Mouse (Mus musculus) WW6 (cell line): ENCODE measurements around the gene Clcc1.

Experiments
- DNase-seq: peaks from one replicate; pipeline ENCODE4 v3.0.0-alpha.2; 2013; ENCODE audit warnings: low read depth, low spot score

Clcc1 gene

DNA sequence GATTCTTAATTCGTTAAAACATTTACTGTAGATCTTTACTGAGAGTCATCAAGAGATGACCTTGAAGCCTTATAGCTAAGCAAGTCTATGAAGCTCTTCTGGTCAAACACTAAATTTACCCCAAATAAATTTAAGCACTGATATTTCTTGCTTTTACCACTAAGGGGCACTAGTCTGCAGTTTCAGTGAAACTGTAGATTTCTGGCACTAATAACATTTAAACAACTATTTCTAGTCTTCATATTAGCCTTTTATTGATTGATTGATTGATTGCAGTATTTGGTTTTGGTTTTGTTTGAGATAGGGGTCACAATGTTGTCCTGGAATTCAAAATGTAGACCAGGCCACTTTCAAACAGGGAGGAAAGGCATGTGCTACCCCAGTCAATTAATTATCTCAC, 47.5 kb downstream of the Clcc1 start:
- DNase-seq, result no peak

DNA sequence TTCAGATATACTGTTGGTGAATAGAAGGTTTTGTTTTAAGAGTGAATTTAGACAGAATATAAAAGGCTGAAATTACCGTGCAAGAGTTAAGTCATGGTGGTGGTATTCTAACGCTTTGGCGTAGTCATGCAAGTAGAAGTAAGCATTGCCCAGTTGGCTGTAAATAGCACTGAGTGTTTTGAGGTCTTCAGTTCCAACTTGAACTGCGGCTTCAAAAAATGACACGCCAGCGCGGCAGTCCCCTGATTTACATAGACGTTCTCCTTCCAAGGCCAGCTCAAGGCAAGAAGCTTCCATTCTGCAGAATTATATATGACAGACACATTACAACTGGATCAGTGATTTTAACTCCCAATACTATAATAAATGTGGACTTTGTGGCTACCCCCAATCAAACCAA, 49.1 kb downstream of the Clcc1 start:
- DNase-seq, result no peak

DNA sequence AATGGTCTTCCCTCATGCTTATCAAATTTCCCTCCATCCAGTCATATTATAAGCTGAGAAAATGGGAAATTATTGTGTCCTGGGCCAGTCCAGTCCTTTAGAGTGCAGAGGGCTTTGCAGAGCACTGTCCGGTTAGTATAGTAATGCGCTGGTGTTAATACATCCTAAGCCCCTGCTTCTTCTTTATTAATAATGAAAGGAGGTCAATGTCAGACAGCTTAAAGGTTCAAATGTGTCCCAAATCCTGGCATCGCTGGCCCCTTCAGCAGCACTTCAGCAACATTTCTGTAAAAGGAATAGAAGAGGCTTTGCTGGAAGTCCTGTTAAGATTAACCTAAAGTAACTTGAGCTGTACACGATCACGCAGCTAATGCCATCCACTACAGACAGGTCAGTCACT, 57.6 kb downstream of the Clcc1 start:
- DNase-seq, result no peak

DNA sequence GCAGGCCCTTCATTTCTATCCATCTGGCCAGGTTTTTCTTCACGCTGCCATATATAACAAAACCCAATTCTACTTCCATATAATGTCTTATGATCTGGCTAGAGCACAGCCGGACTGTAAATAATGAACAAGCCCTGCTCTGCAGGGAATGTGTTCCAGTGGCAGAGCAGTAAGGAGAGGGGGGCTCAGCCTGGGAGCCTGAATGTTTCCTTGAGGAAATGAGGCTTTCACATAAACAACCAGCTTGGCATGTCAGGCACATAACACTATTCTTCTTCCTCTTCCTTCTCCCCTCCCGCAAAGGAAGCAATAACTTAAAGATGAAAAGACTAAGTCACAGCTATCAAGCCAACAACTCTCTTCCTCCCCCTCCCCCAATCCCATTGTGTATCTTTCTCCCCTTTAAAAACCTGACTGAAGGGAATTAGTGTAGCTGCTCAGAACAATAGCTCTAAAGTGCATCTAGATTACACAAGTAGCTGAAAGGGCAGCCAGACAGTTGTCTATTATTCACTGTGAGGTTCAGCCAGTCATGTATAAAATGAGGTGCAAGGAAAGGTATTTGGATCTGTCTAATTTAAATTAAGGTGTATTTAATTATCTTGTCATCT, 59.5 kb downstream of the Clcc1 start:
- no peak for DNase-seq

DNA sequence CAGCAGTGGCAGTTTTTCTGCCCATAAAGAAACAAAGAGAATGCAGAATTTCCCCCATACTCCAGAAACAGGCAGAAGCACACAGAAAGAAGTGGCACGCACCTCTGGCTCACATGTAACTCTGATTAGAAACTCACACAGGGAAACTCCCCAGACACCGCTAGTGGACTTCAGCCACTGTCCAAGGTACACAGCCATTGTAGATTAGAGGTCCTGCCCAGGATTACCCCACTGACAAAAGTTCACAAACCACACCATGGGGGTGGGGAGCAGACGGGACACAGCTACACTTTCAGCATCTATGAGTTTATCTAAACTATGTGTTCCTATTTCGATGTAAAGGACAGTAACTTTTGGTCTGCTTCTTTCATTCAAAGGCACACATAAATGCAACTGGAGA, 61.1 kb downstream of the Clcc1 start:
- no peak for DNase-seq

DNA sequence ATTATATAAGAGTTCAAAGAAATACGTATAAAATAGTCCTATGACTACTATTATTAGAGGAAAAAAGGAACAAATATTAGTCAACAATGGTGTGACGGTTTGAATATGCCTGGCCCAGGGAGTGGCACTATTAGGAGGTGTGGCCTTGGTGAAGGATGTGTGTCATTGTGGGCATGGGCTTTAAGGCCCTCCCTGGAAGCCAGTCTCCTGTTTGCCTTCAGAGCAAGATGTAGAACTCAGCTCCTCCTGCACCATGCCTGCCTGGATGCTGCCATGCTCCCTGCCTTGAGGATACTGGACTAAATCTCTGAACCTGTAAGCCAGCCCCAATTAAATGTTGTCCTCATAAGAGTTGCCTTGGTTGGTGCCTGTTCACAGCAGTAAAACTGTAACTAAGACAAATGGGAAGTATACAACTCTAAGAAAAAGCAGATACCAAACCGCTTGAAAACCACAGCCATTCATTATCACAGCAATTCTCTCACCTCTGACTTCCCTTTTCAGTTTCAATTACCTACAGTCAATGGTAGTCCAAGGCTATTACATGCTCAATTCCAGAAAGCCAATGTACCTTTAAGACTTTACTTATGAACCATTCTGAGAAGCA, 64.3 kb downstream of the Clcc1 start:
- DNase-seq, result no peak

DNA sequence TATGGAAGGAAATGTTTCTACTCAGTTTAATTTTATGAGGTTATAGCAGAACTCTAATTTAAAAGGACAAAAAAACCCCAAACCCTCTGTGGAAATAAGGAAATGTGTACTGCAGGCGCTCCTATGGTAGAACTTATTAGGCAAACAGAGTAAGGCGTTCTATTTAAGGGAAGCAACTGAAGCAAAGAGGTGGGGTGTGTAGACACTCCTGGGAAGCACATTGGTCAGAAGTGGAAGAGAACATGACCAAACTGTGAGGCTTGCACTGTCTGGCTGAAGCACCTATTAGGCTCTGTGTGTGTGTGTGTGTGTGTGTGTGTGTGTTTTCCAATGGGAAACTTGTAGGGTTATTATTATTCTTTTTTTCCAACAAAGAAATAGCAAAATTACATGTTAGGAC, 65.6 kb downstream of the Clcc1 start:
- DNase-seq, result no peak

DNA sequence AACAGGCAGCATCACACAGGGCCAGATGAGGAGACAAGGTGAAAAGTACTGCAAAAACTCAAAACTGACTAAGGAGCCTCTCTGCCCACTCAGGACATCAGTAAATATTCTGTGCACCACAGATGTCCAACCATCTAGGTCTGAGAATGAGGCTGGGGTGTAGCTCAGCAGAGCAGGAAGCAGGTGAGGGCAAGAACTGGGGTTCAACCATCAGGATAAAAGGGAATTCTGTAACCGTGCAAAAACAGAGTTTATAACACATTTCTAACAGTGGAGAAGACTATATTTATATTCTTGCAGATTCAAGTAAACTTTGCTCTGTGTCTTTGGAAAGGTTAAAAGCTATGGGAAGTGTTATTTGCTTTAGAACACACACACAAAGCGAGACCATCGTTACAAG, 66.0 kb downstream of the Clcc1 start:
- DNase-seq, result no peak

DNA sequence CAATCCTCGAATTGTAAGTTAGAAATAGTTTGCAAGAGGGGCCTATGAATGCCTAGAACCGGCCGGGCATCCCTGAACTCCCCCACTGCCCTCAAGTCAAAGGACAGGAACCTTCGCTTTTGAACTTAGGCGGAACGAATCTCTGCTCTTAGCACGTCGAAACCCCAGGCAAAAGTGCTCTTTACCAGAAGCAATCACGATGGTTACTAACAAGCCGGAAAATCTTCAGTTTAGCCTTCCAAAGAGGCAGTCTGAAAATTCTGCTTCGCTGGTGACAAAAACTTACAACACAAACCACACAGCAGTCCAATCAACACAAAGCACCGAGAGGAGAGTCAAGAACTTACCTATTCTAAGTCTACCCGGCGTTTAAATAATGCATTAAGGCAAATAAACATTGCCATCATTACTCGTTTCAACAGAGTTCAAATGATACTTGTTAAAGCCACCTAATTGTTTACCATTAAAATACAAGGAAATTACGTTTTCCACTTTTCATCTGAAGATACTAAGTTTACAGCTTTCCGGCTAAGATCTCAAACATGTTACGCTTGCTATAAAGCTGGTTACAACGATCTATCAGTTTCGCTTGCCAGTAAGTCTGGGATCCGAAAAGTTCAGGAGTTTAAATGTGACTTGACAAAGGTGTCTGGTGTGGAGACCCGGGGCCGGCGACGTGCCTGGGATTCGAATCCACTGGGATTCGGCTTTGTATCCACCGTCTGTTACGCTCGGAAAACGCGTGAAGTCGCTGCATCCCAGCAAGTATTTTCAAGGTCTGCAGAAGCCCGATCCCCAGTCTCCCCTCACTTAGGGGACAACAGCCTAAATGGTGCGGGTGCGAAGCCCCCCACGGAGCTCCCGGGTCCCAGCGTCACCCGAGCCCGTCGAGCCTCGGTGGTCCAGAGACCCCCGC, 67.6 kb downstream of the Clcc1 start:
- DNase-seq, result no peak

DNA sequence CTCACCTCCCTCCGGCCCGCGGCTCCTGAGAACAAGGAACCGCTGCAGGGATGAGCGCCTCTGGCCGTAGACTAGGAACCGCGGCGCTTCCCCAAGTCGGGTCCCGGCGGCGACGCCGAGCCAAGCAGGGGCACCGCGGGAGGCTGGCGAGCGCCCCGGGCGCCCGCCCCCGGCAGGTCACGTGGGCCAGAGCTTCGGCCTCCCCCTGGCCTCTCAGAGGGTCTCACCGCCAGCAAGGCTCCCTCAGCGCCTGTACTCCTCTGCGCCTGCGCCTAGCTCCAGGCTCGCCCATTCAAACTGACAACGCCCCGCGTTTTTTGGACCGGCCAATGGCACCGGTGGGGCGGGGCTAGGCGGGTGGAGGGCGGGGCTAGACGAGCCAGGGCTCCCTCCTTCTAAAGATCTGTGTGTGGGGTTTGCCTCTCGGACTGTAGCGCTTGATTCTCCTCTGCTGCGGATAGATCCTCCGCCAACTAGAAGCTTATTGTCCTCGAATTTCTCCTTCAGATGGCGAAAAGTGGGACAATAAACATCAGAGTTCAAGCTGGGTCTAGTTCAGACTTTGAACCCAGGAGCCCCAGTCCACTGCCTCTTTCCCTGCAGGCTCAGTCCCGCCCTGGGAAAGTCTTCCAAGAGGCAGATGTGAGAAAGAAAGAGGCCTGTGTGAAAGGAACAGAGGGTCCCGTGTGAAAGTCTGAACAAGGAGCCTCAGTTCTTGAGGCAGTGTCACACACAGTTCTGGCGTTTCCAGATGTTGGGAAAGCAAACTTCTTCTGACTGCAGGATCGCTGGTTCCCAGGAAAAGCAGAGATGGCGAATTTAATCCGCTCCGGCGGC, 68.5 kb downstream of the Clcc1 start, which contains the start of gene Gpsm2:
TSS of gene Gpsm2 (minus strand) at position 274 of the 837 bp plus-strand sequence.
- peak; percentile 92 for DNase-seq

DNA sequence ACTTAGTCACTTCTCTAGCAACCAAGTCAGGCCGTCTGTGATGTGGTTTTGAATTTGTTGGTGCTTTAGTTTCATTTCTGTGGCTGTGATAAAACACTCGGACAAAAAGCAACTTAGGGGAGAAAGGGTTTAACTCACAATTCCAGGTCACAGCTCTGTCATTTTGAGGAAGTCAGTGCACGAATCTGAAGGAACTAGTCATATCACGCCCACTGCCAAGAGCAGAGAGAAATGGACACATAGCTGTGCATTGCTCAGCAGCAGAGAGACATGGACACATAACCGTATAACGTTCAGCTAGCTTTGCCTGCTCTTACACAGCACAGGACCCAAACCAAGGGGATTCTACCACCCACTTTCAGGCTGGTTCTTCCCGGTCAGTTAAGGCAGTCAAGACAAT, 72.7 kb downstream of the Clcc1 start:
- no peak for DNase-seq

DNA sequence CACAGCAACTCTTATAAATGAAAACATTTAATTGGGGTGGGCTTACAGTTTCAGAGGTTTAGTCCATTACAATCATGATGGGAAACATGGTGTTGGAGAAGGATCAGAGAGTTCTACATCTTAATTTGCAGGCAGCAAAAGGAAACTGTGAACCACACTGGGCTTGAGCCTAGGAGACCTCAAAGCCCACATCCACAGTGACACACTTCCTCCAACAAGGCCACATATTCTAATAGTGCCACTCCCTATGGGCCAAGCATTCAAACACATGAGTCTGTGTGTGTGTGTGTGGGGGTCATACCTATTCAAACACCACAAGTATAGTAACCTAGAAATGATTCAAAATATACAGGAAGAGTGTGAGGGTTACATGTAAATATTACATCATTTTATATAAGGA, 73.6 kb downstream of the Clcc1 start:
- DNase-seq, result no peak

DNA sequence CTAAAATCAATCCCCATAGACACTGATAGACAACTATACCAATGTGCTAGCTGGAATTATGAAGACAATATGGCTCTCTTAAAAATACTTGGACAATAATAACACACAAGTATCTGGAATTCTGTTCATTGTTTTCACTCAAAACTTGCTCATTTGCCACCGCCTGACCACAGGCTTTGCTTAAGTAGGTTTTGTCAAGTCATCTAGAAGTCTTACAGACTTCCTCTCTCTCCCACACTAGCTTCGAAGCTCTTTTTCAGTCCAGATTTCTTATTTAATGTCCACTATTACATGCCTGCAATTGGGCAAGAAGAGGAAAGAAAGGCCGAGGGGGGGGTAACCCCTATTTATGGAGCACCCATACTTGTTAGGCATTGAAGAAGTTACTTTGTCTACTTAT, 74.1 kb downstream of the Clcc1 start:
- DNase-seq, result no peak
